ENCODE assay signal across 21 mouse cellular contexts in genomic region chr12:104748946-104749345, GRCm38 (mm10). TPM values are rescaled to one million over a fixed set of nuclear protein-coding genes. Genes with fewer than 3 reads are reported as not detected.
A peak's percentile ranks its signal among the peaks of the same experiment; 100 is the strongest.
DNase-seq lines count a peak whose midpoint lies in the region; ATAC-seq lines count a peak whose summit lies in the region.
"Had no signal": no experiment of that assay in that cellular context is flagged by ENCODE, and none has a peak within 500 bp of the region (broad histone marks: within the 10 kb centered on the region; RNA-seq: fewer than 3 reads in every experiment).

No protein-coding gene starts in this region.

- peak overlapping the region; percentile 95 for H3K4me2 ChIP-seq in limb, embryonic 13.5 days (replicated peaks)
- H3K4me2 ChIP-seq: intestine, embryonic 15.5 days had no signal

- no peak overlapping the region for H3K9ac ChIP-seq in limb, embryonic 13.5 days
- H3K9ac ChIP-seq: forebrain, postnatal 0 days; intestine, embryonic 15.5 days; limb, embryonic 12.5 days; liver, embryonic 12.5 days had no signal

- peaks cover 42% of the 10 kb centered on the region for H3K4me1 ChIP-seq in limb, embryonic 13.5 days
- H3K4me1 ChIP-seq in limb, embryonic 10.5 days: peaks cover 31% of the 10 kb centered on the region

- DNase-seq in heart, adult 11 months: peak; percentile 79
- no peak for DNase-seq in heart, adult 9 months (ENCODE audit: low spot score in 2 of 2)
- no peak for DNase-seq in limb, embryonic 10.5 days (ENCODE audit: low spot score)
- DNase-seq in T-cell, adult 2 months (ENCODE audit: low spot score): peak; percentile 14
- DNase-seq in adrenal gland, postnatal 4 days (ENCODE audit: low spot score in 2 of 2): no peak
- DNase-seq in thymus, postnatal 25 days: no peak
- DNase-seq: adrenal gland, postnatal 36 days; cerebellum, adult 11 months; forebrain, postnatal 0 days; gastrocnemius, postnatal 25 days; kidney, adult 9 months; kidney, postnatal 14 days; layer of hippocampus, postnatal 36 days; lung, adult 2 months; lung, postnatal 14 days; midbrain, embryonic 14.5 days had no signal

- 0 out of 2 replicates have a peak overlapping the region, but pooled peaks have one; percentile 89 for H3K4me3 ChIP-seq in limb, embryonic 13.5 days
- H3K4me3 ChIP-seq in limb, embryonic 10.5 days: no peak overlapping the region
- H3K4me3 ChIP-seq: intestine, embryonic 15.5 days; liver, embryonic 12.5 days had no signal

- H3K27me3 ChIP-seq in limb, embryonic 13.5 days: no peaks in the 10 kb centered on the region
- no peaks in the 10 kb centered on the region for H3K27me3 ChIP-seq in limb, embryonic 10.5 days (ENCODE audit: low read depth, poor library complexity, severe bottlenecking)
- H3K27me3 ChIP-seq: intestine, embryonic 15.5 days; limb, embryonic 12.5 days; liver, embryonic 12.5 days had no signal

- H3K27ac ChIP-seq in limb, embryonic 13.5 days: no peak overlapping the region
- no peak overlapping the region for H3K27ac ChIP-seq in limb, embryonic 10.5 days
- H3K27ac ChIP-seq: intestine, embryonic 15.5 days; limb, embryonic 12.5 days; liver, embryonic 12.5 days had no signal

- no peaks in the 10 kb centered on the region for H3K9me3 ChIP-seq in limb, embryonic 13.5 days
- no peaks in the 10 kb centered on the region for H3K9me3 ChIP-seq in limb, embryonic 10.5 days (replicated peaks)
- H3K9me3 ChIP-seq: intestine, embryonic 15.5 days; limb, embryonic 12.5 days; liver, embryonic 12.5 days had no signal

- peaks cover 13% of the 10 kb centered on the region for H3K36me3 ChIP-seq in limb, embryonic 13.5 days
- peaks cover 34% of the 10 kb centered on the region for H3K36me3 ChIP-seq in limb, embryonic 10.5 days
- H3K36me3 ChIP-seq: intestine, embryonic 15.5 days had no signal

- WGBS in limb, embryonic 13.5 days: 91% methylated on average over 2 of the region's 2 CpGs
- 82% methylated on average over 2 of the region's 2 CpGs for WGBS in limb, embryonic 10.5 days

- no peak for ATAC-seq in limb, embryonic 13.5 days (ENCODE audit: low FRiP score, low read depth)
- peak; percentile 13 for ATAC-seq in granulocyte monocyte progenitor cell, adult 5-6 weeks (replicated peaks; ENCODE audit: poor library complexity, severe bottlenecking)
- ATAC-seq: forebrain, postnatal 0 days; intestine, embryonic 15.5 days; liver, embryonic 12.5 days had no signal

RNA-seq across cellular contexts. Expression of gene Dicer1, which starts 2.8 kb away (rescaled TPM):
- polyA plus RNA-seq in limb, embryonic 13.5 days (2015; fragmentation: Nextera tagmentation; extraction: Ambion mirVana): 47.0 and 49.4 TPM in 2 replicates
- polyA plus RNA-seq in limb, embryonic 10.5 days (2016; fragmentation: Nextera tagmentation; extraction: Ambion mirVana): 50.3 and 58.5 TPM in 2 replicates
- 49.1 and 51.6 TPM in 2 replicates for total RNA-seq in granulocyte monocyte progenitor cell, adult 5-6 weeks (2014; fragmentation: Nextera tagmentation)
- total RNA-seq in granulocyte monocyte progenitor cell, adult 5-6 weeks (2017): 33.2 and 39.5 TPM in 2 replicates
- total RNA-seq in adrenal gland, postnatal 4 days (2021): 10 to 100 TPM; 71.2 to 73.1 TPM

Comparison
In these comparisons a context has a peak if more than half of its experiments do, and no peak if none do; other contexts are left out.
1. DNase-seq: peak in heart, adult 11 months (single experiment) and T-cell, adult 2 months (single experiment); none in heart, adult 9 months (0 of 2), limb, embryonic 10.5 days (single experiment), adrenal gland, postnatal 4 days (0 of 2) and thymus, postnatal 25 days (single experiment).